ENCODE assay signal across 9 mouse cellular contexts in genomic region chr1:93686245-93686960, GRCm38 (mm10). TPM values are rescaled to one million over a fixed set of nuclear protein-coding genes. Genes with fewer than 3 reads are reported as not detected.
DNase-seq lines count a peak whose midpoint lies in the region; ATAC-seq lines count a peak whose summit lies in the region.
"Had no signal": no experiment of that assay in that cellular context is flagged by ENCODE, and none has a peak within 500 bp of the region (broad histone marks: within the 10 kb centered on the region; RNA-seq: fewer than 3 reads in every experiment).

No protein-coding gene starts in this region.

- no peaks in the 10 kb centered on the region for H3K9me3 ChIP-seq in intestine, embryonic 14.5 days (ENCODE audit: control insufficient read depth, low read length)
- H3K9me3 ChIP-seq in limb, embryonic 10.5 days (replicated peaks), result no peaks in the 10 kb centered on the region
- H3K9me3 ChIP-seq in midbrain, embryonic 12.5 days, result no peaks in the 10 kb centered on the region
- H3K9me3 ChIP-seq in stomach, embryonic 15.5 days, result no peaks in the 10 kb centered on the region

- H3K36me3 ChIP-seq in intestine, embryonic 14.5 days (ENCODE audit: control insufficient read depth, insufficient read depth, low read length), result peaks cover 6% of the 10 kb centered on the region; the same call in 1 of the 2 replicates
- peaks cover 6% of the 10 kb centered on the region; the same call in 1 of the 2 replicates for H3K36me3 ChIP-seq in limb, embryonic 10.5 days
- 0 out of 2 replicates have a peak, but pooled peaks cover 3% of the 10 kb centered on the region for H3K36me3 ChIP-seq in midbrain, embryonic 12.5 days
- H3K36me3 ChIP-seq in stomach, embryonic 15.5 days, result no peaks in the 10 kb centered on the region
- H3K36me3 ChIP-seq: G1E had no signal

- WGBS in intestine, embryonic 14.5 days, result 5% methylated on average over 51 of the region's 51 CpGs
- WGBS in limb, embryonic 10.5 days, result 6% methylated on average over 51 of the region's 51 CpGs
- WGBS in midbrain, embryonic 12.5 days, result 2% methylated on average over 51 of the region's 51 CpGs
- 5% methylated on average over 51 of the region's 51 CpGs for WGBS in stomach, embryonic 15.5 days

- intact Hi-C loops in gastrocnemius, postnatal 14 days (cut with DNase I; ENCODE audit: low total_unique reads), result no loop called here

- H3K4me2 ChIP-seq in intestine, embryonic 14.5 days (ENCODE audit: low read length), result peak overlapping the region; percentile 89
- peak overlapping the region; percentile 84 for H3K4me2 ChIP-seq in midbrain, embryonic 12.5 days (replicated peaks)
- H3K4me2 ChIP-seq in stomach, embryonic 15.5 days, result peak overlapping the region; percentile 84

- peak overlapping the region; percentile 66 for H3K27ac ChIP-seq in intestine, embryonic 14.5 days (ENCODE audit: low read depth)
- peak overlapping the region; percentile 85 for H3K27ac ChIP-seq in limb, embryonic 10.5 days
- H3K27ac ChIP-seq in midbrain, embryonic 12.5 days (replicated peaks), result no peak overlapping the region; the same call in 1 of the 2 replicates
- H3K27ac ChIP-seq in stomach, embryonic 15.5 days, result peak overlapping the region; percentile 77

- DNase-seq in left cerebral cortex, adult 18-20 months (ENCODE audit: low spot score in 2 of 2), result peak; percentile 48 to 74
- no peak for DNase-seq in left cerebral cortex, adult 11 months (ENCODE audit: low spot score)
- DNase-seq in embryo, embryonic 10 days (ENCODE audit: low spot score), result peak; percentile 85
- peak; percentile 43 for DNase-seq in gastrocnemius, postnatal 14 days
- DNase-seq in intestine, embryonic 14.5 days (ENCODE audit: low spot score), result peak; percentile 86
- DNase-seq in limb, embryonic 10.5 days (ENCODE audit: low spot score), result peak; percentile 85

- H3K4me1 ChIP-seq in intestine, embryonic 14.5 days (replicated peaks; ENCODE audit: control insufficient read depth, insufficient read depth, low read length), result 0 out of 2 replicates have a peak, but pooled peaks cover 3% of the 10 kb centered on the region
- H3K4me1 ChIP-seq in limb, embryonic 10.5 days, result peaks cover 18% of the 10 kb centered on the region
- H3K4me1 ChIP-seq in midbrain, embryonic 12.5 days, result peaks cover 12% of the 10 kb centered on the region; the same call in 1 of the 2 replicates
- no peaks in the 10 kb centered on the region; the same call in none of the 2 replicates for H3K4me1 ChIP-seq in stomach, embryonic 15.5 days

- peak overlapping the region; percentile 63 for H3K4me3 ChIP-seq in intestine, embryonic 14.5 days (ENCODE audit: low read depth, low read length)
- H3K4me3 ChIP-seq in limb, embryonic 10.5 days, result peak overlapping the region; percentile 60
- H3K4me3 ChIP-seq in midbrain, embryonic 12.5 days, result peak overlapping the region; percentile 57
- H3K4me3 ChIP-seq in stomach, embryonic 15.5 days (replicated peaks), result peak overlapping the region; percentile 62

- ATAC-seq in intestine, embryonic 14.5 days (replicated peaks; ENCODE audit: low FRiP score, low TSS enrichment, low read depth), result peak; percentile 84
- peak; percentile 84 for ATAC-seq in midbrain, embryonic 12.5 days (ENCODE audit: low FRiP score, low read depth)
- peak; percentile 74 for ATAC-seq in stomach, embryonic 15.5 days (ENCODE audit: insufficient read depth, low FRiP score, low read depth)

- H3K27me3 ChIP-seq in intestine, embryonic 14.5 days (replicated peaks; ENCODE audit: control insufficient read depth, insufficient read depth, low read length), result no peaks in the 10 kb centered on the region
- peaks cover 45% of the 10 kb centered on the region for H3K27me3 ChIP-seq in limb, embryonic 10.5 days (ENCODE audit: low read depth, poor library complexity, severe bottlenecking)
- H3K27me3 ChIP-seq in midbrain, embryonic 12.5 days, result peaks cover 35% of the 10 kb centered on the region
- no peaks in the 10 kb centered on the region for H3K27me3 ChIP-seq in stomach, embryonic 15.5 days (replicated peaks)

- peak overlapping the region; percentile 59 for H3K9ac ChIP-seq in intestine, embryonic 14.5 days (ENCODE audit: low read length)
- peak overlapping the region; percentile 62 for H3K9ac ChIP-seq in midbrain, embryonic 12.5 days (replicated peaks)
- H3K9ac ChIP-seq in stomach, embryonic 15.5 days, result peak overlapping the region; percentile 27

RNA-seq across cellular contexts. Expression of gene Bok, which starts 0.9 kb away (rescaled TPM):
- 10 to 100 TPM; 32.2 to 42.8 TPM for total RNA-seq in left cerebral cortex, adult 18-20 months (2021)
- 1 to 10 TPM; 2.9 to 3.1 TPM for total RNA-seq in gastrocnemius, postnatal 14 days (2021)
- polyA plus RNA-seq in intestine, embryonic 14.5 days (2014; fragmentation: Nextera tagmentation; extraction: Ambion mirVana), result 46.5 and 51.3 TPM in 2 replicates
- polyA plus RNA-seq in limb, embryonic 10.5 days (2016; fragmentation: Nextera tagmentation; extraction: Ambion mirVana), result 34.9 and 37.4 TPM in 2 replicates
- 40.6 and 43.3 TPM in 2 replicates for polyA plus RNA-seq in midbrain, embryonic 12.5 days (2016; fragmentation: Nextera tagmentation; extraction: Ambion mirVana)
- polyA plus RNA-seq in stomach, embryonic 15.5 days (2015; fragmentation: Nextera tagmentation; extraction: Ambion mirVana), result 70.8 and 79.6 TPM in 2 replicates
- total RNA-seq: G1E had no signal
- polyA plus RNA-seq: G1E had no signal

RNA-seq across cellular contexts. Expression of gene Stk25, which starts 27.9 kb away (rescaled TPM):
- 100 to 1,000 TPM; 382 to 398 TPM for total RNA-seq in left cerebral cortex, adult 18-20 months (2021)
- 10 to 100 TPM; 91.0 to 98.6 TPM for total RNA-seq in gastrocnemius, postnatal 14 days (2021)
- 179 and 195 TPM in 2 replicates for polyA plus RNA-seq in intestine, embryonic 14.5 days (2014; fragmentation: Nextera tagmentation; extraction: Ambion mirVana)
- 153 and 185 TPM in 2 replicates for polyA plus RNA-seq in limb, embryonic 10.5 days (2016; fragmentation: Nextera tagmentation; extraction: Ambion mirVana)
- polyA plus RNA-seq in midbrain, embryonic 12.5 days (2016; fragmentation: Nextera tagmentation; extraction: Ambion mirVana), result 222 and 240 TPM in 2 replicates
- 155 and 157 TPM in 2 replicates for polyA plus RNA-seq in stomach, embryonic 15.5 days (2015; fragmentation: Nextera tagmentation; extraction: Ambion mirVana)
